Mouse (Mus musculus): ENCODE measurements around the gene Akt1. TPM values are rescaled to one million over a fixed set of nuclear protein-coding genes. Genes with fewer than 3 reads are reported as not detected.

The Akt1 gene
- total RNA-seq (2023) = 178 and 210 TPM in 2 replicates

DNA sequence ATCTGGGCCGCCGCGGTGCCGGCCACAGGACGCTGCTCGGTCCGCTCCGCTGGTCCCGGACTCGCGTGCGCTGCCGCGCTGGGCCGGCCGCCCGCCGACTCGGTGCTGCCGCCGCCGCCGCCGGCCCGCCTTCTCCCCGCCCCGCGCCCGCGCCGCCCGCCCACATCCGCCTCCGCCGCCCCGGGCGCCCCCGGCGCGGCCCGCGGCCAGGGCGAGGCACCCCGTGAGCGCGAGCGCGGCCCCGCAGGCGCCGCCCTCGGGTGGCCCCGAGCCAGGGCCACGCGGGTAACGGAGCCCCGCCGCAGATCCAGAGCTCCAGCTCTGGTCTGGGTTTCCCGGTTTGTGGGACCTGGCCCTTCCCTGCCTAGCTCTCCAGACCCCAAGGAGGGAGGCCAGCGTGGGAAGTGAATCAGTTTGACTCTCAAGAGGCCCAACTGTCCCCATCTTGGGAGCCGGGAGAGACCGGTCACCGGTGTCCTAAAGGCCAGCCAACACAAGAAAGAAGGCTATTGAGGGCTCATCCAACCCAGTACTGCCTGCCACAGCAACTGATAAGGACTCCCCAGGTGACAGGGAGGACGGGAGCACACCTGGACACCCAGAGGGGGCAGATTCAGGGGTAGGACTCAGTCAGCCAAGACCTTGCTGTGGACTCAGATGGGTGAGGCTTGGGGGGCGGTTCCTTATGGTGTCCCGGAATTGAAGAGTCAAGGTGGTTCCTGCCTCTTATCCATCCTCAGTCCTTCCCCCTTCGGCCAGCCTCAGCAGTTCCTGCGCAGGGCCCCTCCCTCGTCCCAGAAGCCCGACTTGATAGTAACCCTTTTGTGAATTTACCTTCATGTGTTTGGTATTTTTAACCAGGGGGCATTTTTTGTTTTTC is at the start of gene Akt1:
Gene Akt1, minus strand, starts transcription at position 753 of the 880 bp plus-strand sequence.

DNA sequence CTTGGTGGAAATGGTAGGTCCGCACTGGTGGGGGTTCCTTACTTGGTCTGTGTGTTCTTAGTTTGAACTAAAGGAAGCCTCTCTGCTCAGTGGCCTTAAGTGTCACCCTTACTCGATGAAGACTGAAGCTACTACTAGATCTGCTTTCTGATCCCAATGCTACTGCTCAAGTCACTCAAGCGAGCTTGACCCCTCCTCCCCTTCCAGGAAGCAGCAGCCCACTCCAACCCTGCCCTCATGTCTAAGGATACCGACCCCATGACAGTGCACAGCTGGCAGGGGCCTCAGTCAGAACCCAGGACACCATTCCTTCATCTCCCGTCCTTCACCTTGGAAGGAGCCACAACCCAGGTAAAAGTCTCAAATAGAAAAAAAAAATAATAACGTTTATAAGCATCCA is 45.5 kb upstream of the Akt1 start, which contains the start of gene Cep170b:
Gene Cep170b, plus strand, starts transcription at position 240 of the 400 bp plus-strand sequence.

DNA sequence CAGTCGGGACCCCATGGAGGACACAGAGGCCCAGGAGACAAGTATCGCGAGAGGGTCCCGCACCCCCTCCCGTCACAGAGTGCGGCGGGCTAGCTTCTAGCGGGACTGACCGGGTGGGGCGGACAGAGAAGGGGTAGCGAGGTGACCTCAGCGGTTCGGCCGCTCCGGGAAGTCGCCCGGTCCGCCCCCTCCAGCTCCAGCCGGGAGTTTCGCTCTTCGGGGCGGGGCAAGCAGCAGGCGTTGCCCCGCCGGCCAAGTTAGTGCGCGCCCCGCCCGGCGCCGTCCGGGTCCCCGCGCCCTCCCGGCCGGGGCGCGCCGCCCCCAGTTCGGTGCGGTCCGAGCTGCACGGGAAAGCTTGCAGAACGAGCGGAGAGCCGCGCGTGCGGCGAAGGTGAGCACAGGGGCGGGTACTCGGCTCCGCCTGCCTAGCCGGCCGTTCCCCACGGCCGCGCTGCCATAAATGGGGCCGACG is 3.9 kb upstream of the Akt1 start, which contains the start of gene Zbtb42:
Gene Zbtb42, plus strand, starts transcription at position 274 of the 472 bp plus-strand sequence.

DNA sequence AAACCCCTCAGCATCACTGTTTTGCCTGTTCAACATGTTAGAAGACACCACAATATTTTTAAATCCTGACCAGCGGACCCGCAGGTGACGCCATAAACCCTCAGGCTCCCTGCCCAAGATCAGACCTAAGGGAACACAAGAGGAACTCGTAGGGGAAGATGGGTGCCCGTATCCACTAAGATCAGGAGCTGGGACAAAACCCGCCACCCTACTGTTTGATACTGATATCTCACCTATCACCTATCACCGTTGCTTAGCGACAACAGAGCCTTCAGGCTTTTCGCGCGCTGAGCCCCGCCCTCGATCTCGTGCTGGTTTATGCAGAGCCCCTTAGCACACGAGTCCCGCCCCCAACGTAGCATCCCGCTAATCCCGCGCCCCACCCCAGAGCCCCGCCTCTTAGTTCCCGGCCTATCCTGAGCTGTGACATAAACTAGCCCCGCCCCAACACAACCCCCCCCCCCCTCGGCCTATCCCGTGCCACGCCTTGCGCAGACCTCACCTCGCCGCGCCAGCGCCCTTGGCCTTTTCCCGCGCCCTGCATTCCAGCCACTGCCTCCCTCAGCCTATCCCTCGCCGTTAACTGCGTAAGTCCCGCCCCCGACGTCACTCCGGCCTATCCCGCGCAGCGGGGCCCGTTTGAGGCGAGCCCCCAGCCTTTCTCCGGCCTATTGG is 30.4 kb downstream of the Akt1 start, which contains the start of gene Siva1:
Gene Siva1, plus strand, starts transcription at position 500 of the 675 bp plus-strand sequence.

DNA sequence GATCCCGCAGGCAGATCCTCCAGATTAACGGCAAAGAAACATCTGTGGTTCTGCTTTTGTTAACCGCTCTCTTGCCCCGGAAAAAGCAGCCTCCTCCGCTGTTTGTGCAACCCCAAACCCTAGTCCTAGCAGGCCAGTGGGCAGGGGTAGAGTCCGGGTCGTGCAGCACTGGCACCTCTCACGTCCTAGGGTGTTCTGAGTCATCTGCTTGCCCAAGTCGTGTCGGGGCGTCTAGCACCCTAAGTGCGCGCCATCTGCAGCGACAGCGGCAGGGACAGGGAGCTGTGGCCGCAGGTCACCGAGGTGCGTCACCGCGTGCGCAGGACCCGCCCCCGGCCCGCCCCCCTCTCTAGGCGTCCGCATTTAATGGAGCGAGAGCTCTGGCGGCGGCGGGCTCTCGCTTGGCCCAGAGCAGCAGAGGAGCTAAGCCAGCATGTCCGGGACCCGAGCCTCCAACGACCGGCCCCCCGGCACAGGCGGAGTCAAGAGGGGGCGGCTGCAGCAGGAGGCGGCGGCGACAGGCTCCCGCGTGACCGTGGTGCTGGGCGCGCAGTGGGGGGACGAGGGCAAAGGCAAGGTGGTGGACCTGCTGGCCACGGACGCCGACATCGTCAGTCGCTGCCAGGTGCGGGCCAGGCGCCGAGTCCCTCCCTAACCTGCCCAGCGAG is 54.9 kb downstream of the Akt1 start, which contains the start of gene Adssl1:
Gene Adssl1, plus strand, starts transcription at position 360 of the 668 bp plus-strand sequence.

Other genes with a start within 250 kb of the Akt1 start
- gene A530016L24Rik, start 185.4 kb downstream of the Akt1 start, total RNA-seq (2023) = not detected in 2 replicates
- not detected in 2 replicates for gene Tmem179, start 158.1 kb downstream of the Akt1 start, total RNA-seq (2023)
- gene Inf2, start 86.1 kb downstream of the Akt1 start, total RNA-seq (2023) = 38.5 and 46.5 TPM in 2 replicates
- 81.2 and 82.3 TPM in 2 replicates for gene Adssl1, start 54.8 kb downstream of the Akt1 start, total RNA-seq (2023)
- gene Siva1, start 30.2 kb downstream of the Akt1 start, total RNA-seq (2023) = 37.4 and 47.6 TPM in 2 replicates
- 15.8 and 28.5 TPM in 2 replicates for gene Zbtb42, start 3.9 kb upstream of the Akt1 start, total RNA-seq (2023)
- 0.50 and 1.8 TPM in 2 replicates for gene Cep170b, start 45.6 kb upstream of the Akt1 start, total RNA-seq (2023)
- gene Pld4, start 85.8 kb upstream of the Akt1 start, total RNA-seq (2023) = 184 and 208 TPM in 2 replicates
- gene Ahnak2, start 127.8 kb upstream of the Akt1 start, total RNA-seq (2023) = 0.50 and 0.73 TPM in 2 replicates
- gene Clba1, start 134.1 kb upstream of the Akt1 start, total RNA-seq (2023) = 2.0 and 3.2 TPM in 2 replicates
- gene Cdca4, start 154.5 kb upstream of the Akt1 start, total RNA-seq (2023) = 30.0 and 37.4 TPM in 2 replicates
- 41.6 and 52.2 TPM in 2 replicates for gene Gpr132, start 193.3 kb upstream of the Akt1 start, total RNA-seq (2023)